Mouse (Mus musculus): ENCODE results near the gene Insrr.
"Not testable (repeated sequence)": the region's sequence is repeated elsewhere in the genome, so short reads cannot be mapped to it uniquely, and the experiment has no call there.

The Insrr gene

DNA sequence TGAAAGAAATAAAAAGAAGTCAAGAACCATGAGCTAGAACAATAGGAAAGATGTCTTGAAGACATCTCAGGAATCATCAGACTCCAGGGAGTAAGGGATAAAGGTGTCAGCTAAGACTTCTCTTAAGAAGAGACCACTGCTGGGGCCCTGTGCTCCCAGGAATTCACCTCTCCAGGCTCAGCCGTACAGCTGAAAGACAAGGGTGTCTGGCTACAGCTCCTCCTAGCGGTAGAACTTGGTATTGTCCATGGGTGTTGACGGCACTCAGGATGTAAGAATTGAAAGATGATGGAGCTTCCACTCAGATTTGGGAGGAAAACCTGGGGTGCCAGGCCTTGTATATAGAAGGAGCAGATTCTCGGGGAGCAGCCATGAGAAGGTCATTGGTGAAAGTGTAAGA, 41.9 kb downstream of the Insrr start:
- DNase-seq = peak; percentile 28 to 73

DNA sequence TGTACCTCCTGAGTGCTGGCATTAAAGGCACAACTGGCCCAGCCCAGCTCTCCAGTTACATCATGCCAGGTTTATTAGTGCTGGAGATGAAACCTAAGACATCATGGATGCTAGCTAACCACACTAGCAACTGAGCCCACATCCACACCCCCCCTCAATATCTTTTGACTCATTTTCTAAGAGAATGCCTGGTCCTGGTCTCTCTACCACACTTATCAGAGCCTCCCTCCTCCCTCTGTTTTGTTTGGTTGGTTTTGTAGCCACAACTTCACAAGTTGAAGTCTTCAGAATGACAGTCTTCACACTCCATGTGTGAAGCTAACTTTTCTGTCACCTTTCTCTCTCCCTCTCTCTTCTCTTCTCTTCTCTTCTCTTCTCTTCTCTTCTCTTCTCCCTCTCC, 44.1 kb downstream of the Insrr start:
- no peak for DNase-seq

DNA sequence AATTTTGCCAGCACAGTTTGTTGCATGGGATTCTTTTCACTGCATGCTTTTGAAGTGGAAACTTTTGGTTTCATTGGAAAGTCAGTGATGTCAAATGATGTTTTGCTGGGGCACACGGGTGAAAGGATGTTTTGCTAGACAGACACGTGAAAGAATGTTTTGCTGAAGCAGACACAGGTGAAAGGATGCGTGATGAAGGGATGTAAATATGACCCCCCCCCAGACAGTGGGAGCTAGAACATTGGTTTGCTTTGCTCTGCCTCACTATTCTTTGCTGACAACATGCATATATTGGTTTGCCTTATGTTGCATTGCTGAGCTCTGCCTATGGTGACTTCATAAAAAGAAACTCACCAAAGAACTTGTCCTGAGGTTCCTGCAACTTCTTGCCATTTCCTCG, 48.2 kb downstream of the Insrr start:
- DNase-seq = no peak

DNA sequence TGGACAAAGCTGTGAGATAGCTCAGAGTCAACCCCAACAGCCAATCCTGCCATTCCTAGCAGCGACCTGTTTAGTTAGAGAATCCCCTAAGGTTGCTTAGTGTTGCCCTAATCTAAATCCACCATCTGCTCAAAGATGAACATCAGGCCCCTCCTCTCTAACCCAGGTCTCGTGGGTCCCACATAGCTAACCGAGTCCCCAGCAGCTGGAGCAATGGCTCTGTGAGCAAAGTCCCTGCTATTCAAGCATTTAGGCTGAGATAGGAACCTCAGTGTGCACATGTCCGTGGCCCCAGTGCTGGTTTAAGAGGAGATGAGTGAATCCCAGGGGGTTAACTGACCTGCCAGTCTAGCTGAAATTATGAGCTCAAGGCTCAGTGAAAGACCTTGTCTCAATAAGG, 49.4 kb downstream of the Insrr start:
- DNase-seq = no peak

DNA sequence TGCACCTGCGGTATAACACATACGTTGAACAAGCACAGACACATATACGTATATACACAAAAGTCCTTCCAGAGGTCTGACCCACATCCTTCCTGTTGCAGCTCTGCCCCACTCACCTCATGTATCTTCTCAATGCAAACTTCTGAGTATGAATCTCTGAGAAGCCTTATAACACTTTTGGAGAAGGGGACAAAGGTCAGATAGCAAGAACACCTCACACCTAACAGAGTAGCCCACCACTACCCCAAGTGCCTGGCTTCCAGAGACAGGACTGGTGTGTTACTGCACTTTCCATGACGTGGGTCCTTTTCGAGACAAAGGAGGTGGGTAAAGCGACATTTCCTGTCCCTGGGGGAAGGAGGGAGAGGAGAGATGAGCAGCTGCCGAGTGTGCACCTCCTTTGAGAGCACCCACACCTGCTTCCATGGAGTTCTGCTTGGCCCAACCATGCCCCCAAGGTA, 49.9 kb downstream of the Insrr start, which contains the start of gene Sh2d2a:
Gene Sh2d2a (plus strand): TSS at position 106 of the 461 bp plus-strand sequence.
- peak; percentile 43 to 45 for DNase-seq

DNA sequence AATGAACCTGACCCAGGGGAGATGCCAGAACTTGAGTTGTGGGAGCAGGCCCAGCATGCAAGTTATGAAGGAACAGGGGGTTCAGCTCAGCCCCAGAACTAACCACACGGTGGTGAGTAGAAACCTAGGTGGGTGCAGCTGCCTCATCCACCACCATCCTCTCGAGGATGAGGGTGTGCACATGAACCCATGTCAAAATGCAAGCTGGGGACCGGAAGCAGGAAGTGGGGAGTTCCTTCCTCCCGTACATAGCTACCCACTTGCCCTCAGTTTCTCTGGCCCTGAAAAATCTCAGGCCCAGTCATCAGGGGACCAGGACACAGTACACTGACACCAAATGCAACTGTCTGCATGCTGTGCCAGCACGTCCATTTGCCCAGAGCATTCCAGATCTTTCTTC, 50.9 kb downstream of the Insrr start:
- peak; percentile 29 to 31 for DNase-seq

DNA sequence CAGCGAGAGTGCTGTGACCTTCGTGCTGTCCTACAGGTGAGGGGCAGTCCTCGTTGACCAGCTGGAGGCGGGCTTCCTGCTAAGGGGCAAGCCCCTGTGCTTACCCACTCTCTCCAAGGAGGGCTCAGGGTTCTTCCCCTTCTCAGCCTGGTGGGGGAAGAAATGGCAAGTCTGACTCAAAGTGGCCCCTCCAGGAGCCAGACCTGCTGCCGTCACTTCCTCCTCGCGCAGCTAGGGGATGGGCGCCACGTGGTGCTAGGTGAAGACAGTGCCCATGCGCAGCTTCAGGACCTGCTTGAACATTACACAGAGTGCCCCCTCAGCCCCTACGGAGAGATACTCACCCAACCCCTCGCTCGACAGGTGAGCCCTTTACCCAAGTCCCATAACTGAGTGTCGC, 52.4 kb downstream of the Insrr start:
- no peak for DNase-seq

DNA sequence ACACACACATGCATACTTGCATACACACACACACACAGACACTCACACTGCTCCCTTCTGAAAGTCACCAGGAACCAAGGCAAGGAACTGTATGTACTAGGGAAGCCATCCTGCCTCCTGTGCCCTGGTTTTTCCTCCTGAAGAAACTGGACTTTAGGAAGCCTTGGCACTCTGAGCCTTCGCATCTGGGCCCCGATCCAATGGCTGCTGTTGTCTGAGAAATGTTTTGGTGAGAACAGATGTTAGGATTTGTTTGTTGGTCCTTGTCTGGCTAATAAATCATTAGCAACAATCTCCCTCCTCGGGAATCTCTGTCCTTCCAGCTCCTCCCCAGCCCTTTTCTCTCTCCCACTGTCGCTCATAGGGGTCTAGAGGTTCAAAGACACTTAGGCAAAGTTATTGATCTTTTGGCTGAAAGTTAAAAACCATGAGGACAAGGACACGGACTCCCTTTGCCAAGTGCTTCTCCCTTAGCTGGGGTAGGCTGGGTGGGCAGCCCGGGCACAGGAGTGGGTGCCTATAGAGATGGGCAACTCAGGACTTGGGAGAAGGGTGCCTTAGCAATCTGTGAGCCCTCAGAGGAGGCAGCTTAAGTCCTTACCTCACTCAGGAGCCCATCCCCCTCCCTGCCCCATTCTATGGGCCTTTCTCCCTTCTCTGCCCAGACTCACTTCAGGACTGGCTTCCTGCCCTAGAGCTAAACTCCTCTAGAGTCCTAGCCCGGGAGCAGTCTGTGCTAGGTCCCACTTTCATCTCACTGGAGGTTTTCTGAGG, 58.2 kb downstream of the Insrr start:
- no peak for DNase-seq

DNA sequence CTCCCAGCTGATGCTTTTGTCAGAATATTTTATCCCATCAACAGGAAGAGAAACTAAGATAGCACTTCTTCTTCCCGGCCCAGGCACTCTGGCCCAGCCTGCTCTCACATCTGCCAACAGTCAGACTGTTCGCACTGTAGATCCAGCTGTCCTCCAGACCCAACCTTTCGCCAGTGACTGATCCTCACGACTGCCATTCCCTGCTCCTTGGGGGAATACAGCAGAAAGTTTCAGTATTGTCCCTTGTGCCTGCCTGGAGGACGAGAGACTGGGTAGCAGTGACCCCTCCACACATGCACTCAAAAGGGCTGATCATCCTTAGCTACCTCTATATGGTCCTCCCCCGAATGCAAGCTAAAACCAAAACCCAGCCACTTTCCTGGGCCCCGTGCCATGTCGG, 59.2 kb downstream of the Insrr start:
- DNase-seq = no peak

DNA sequence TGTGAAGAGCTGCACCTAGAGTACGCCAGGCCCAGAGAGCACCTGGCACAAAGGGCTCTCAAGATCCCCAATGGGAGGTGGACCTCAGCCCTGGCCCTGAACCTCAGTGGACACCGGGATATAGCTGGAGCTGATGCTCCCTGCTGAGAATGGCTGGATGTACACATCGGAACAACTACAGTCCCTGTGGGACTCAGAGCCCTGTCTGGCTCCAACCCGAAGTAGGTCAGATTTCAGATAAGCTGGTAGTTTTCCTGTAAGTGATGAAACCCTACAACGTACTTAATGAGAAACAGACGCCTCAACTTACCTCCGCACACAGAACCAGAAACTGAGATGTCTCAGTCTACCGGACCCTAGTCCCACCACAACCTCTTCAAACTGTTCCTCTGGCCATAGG, 60.9 kb downstream of the Insrr start:
- no peak for DNase-seq

DNA sequence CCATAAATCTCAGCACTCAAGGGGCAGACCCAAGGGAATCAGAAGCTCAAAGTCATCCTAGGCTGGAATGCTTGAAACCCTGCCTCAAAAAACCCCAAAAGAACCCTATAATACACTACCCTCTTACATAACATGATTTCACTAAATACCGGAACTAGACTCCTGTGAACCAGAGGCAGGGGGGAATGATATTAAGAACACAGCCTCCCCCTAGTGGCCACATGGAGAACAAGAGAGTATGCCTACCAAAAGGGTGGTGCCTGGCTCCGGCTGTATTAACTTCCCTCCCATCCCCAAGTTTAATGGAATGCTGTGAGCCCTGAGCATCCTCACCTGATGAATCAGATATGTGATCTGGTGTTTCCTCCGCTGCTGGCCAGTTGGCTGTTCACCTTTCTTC, 63.1 kb downstream of the Insrr start:
- DNase-seq = peak; percentile 30 to 52

DNA sequence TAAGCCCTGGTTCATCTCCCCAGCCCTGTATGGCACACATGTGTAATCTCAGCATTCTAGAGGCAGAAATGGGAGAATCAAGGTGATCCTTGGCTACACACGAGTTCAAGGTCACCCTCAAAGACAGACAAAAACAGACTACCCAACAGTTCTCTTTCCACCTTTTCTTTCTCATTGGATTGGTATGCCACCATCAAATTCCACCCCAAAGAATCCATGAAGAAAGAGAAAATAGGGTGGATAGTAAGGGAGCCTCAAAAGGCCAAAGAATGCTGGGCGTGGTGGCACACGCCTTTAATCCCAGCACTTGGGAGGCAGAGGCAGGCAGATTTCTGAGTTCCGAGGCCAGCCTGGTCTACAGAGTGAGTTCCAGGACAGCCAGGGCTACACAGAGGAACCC, 67.4 kb downstream of the Insrr start:
- DNase-seq = not testable (repeated sequence)

All from spleen, adult 18-20 months (tissue).